Mouse (Mus musculus): ENCODE measurements around the gene Isy1. TPM values are rescaled to one million over a fixed set of nuclear protein-coding genes. Genes with fewer than 3 reads are reported as not detected.

Isy1 gene
- 34.1 and 37.8 TPM in 2 replicates for polyA plus RNA-seq (2014; fragmentation: Nextera tagmentation; extraction: Ambion mirVana)

- H3K9me3 ChIP-seq (replicated peaks; ENCODE audit: control insufficient read depth, low read length) = no peaks in the 10 kb centered on the region
- peaks cover 46% of the 10 kb centered on the region for H3K36me3 ChIP-seq (ENCODE audit: control insufficient read depth, insufficient read depth, low read length)
- H3K9ac ChIP-seq (ENCODE audit: low read length) = peak within 1 kb of the TSS; percentile 87
- under 1% methylated on average over 46 of the region's 46 CpGs for WGBS
- peak within 1 kb of the TSS; percentile 76 for H3K4me3 ChIP-seq (ENCODE audit: low read depth, low read length)
- no peaks in the 10 kb centered on the region for H3K27me3 ChIP-seq (replicated peaks; ENCODE audit: control insufficient read depth, insufficient read depth, low read length)
- peak within 1 kb of the TSS; percentile 90 for H3K27ac ChIP-seq (ENCODE audit: low read depth, low read length)
- ATAC-seq = peak; percentile 98
- DNase-seq (ENCODE audit: low spot score) = peak; percentile 98
- peak within 1 kb of the TSS; percentile 92 for H3K4me2 ChIP-seq (ENCODE audit: low read length)
- H3K4me1 ChIP-seq (ENCODE audit: control insufficient read depth, insufficient read depth, low read length) = peaks cover 6% of the 10 kb centered on the region; the same call in 1 of the 2 replicates
Observed at GRCm38 (mm10) chr6:87838551-87839197, at the start of gene Isy1. Gene Isy1 (minus strand): TSS chr6:87838798.

- Histone ChIP-seq H3K27ac (ENCODE audit: low read depth, low read length) (peak within 1 kb of the TSS; percentile 63; the same call in 1 of the 2 replicates), H3K27me3 (replicated peaks; ENCODE audit: control insufficient read depth, insufficient read depth, low read length) (no peaks in the 10 kb centered on the region), H3K9me3 (replicated peaks; ENCODE audit: control insufficient read depth, low read length) (no peaks in the 10 kb centered on the region), H3K36me3 (ENCODE audit: control insufficient read depth, insufficient read depth, low read length) (peaks cover 37% of the 10 kb centered on the region), H3K4me3 (ENCODE audit: low read depth, low read length) (peak within 1 kb of the TSS; percentile 77), H3K9ac (ENCODE audit: low read length) (peak within 1 kb of the TSS; percentile 91), H3K4me1 (ENCODE audit: control insufficient read depth, insufficient read depth, low read length) (peaks cover 8% of the 10 kb centered on the region), H3K4me2 (ENCODE audit: low read length) (peak within 1 kb of the TSS; percentile 93)
- DNase-seq (ENCODE audit: low spot score) = peak; percentile 99
- WGBS = under 1% methylated on average over 31 of the region's 31 CpGs
- peak; percentile 96 for ATAC-seq
Observed at GRCm38 (mm10) chr6:87887594-87888233, 49.1 kb upstream of the Isy1 start, which contains the start of gene Copg1. Gene Copg1 (plus strand): TSS chr6:87887814.

DNA sequence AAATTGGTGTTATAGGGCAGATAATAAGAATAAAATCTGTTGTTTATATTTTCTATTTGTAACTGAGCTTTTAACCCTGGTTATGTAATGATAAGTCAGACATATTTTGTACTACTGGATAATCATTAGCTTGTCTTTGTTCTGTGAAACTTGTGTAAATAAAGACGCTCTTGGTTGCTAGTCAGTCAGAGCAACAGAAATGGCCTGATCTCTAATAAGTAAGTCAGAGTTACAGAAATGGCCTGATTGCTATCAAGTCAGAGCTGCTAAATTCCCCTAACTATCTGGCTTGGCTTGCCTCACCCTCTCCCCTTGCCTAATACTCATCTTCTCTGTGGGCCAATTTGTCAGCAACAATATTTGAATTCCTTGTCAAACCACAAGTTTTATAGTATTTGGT lies 48.1 kb upstream of the Isy1 start:
- no peaks in the 10 kb centered on the region for H3K27me3 ChIP-seq (replicated peaks; ENCODE audit: control insufficient read depth, insufficient read depth, low read length)
- no peak overlapping the region for H3K9ac ChIP-seq (ENCODE audit: low read length)
- no peaks in the 10 kb centered on the region for H3K9me3 ChIP-seq (replicated peaks; ENCODE audit: control insufficient read depth, low read length)
- no peak for DNase-seq (ENCODE audit: low spot score)
- H3K4me1 ChIP-seq (ENCODE audit: control insufficient read depth, insufficient read depth, low read length) = peaks cover 8% of the 10 kb centered on the region
- peaks cover 27% of the 10 kb centered on the region for H3K36me3 ChIP-seq (ENCODE audit: control insufficient read depth, insufficient read depth, low read length)
- ATAC-seq = no peak
- H3K4me3 ChIP-seq (ENCODE audit: low read depth, low read length) = no peak overlapping the region
- H3K27ac ChIP-seq (ENCODE audit: low read depth, low read length) = no peak overlapping the region
- H3K4me2 ChIP-seq (ENCODE audit: low read length) = no peak overlapping the region
- 95% methylated on average over 1 of the region's 1 CpGs for WGBS

DNA sequence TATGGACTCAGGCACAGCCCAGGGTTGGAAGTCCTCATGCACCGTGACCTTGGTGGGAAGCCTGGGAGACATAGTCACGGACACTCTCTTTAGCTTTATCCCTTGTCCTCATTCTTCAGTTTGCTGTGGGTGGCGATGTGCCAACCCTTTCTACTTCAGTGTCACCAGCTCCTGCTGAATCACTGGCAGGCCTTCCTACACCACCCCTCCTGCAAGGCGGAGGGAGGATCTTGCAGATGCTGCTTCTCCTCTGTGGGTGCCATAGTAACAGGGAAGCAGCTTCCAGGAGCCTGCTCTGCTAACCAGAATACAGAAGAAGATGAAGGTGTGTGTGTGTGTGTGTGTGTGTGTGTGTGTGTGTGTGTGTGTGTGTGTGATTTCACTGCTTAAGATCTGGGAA lies 44.2 kb upstream of the Isy1 start:
- WGBS = 53% methylated on average over 4 of the region's 4 CpGs
- H3K4me1 ChIP-seq (ENCODE audit: control insufficient read depth, insufficient read depth, low read length) = no peaks in the 10 kb centered on the region
- no peak overlapping the region for H3K9ac ChIP-seq (ENCODE audit: low read length)
- no peak overlapping the region for H3K4me2 ChIP-seq (ENCODE audit: low read length)
- no peak overlapping the region for H3K4me3 ChIP-seq (ENCODE audit: low read depth, low read length)
- no peaks in the 10 kb centered on the region for H3K36me3 ChIP-seq (ENCODE audit: control insufficient read depth, insufficient read depth, low read length)
- no peaks in the 10 kb centered on the region for H3K27me3 ChIP-seq (replicated peaks; ENCODE audit: control insufficient read depth, insufficient read depth, low read length)
- no peak for ATAC-seq
- no peak overlapping the region for H3K27ac ChIP-seq (ENCODE audit: low read depth, low read length)
- peak; percentile 41 for DNase-seq (ENCODE audit: low spot score)
- no peaks in the 10 kb centered on the region for H3K9me3 ChIP-seq (replicated peaks; ENCODE audit: control insufficient read depth, low read length)

- Histone ChIP-seq H3K36me3 (ENCODE audit: control insufficient read depth, insufficient read depth, low read length) (no peaks in the 10 kb centered on the region), H3K27ac (ENCODE audit: low read depth, low read length) (no peak overlapping the region), H3K9me3 (replicated peaks; ENCODE audit: control insufficient read depth, low read length) (no peaks in the 10 kb centered on the region), H3K4me1 (ENCODE audit: control insufficient read depth, insufficient read depth, low read length) (no peaks in the 10 kb centered on the region), H3K4me2 (ENCODE audit: low read length) (no peak overlapping the region), H3K4me3 (ENCODE audit: low read depth, low read length) (no peak overlapping the region), H3K9ac (ENCODE audit: low read length) (no peak overlapping the region), H3K27me3 (replicated peaks; ENCODE audit: control insufficient read depth, insufficient read depth, low read length) (no peaks in the 10 kb centered on the region)
- 79% methylated on average over 3 of the region's 3 CpGs for WGBS
- DNase-seq (ENCODE audit: low spot score) = no peak
- ATAC-seq = no peak
Observed at GRCm38 (mm10) chr6:87882221-87882620, 43.6 kb upstream of the Isy1 start.

GRCm38 (mm10) chr6:87879628-87880027 lies 41.0 kb upstream of the Isy1 start:
- Histone ChIP-seq H3K9ac (ENCODE audit: low read length) (no peak overlapping the region), H3K9me3 (replicated peaks; ENCODE audit: control insufficient read depth, low read length) (no peaks in the 10 kb centered on the region), H3K4me1 (ENCODE audit: control insufficient read depth, insufficient read depth, low read length) (no peaks in the 10 kb centered on the region), H3K4me2 (ENCODE audit: low read length) (no peak overlapping the region), H3K36me3 (ENCODE audit: control insufficient read depth, insufficient read depth, low read length) (no peaks in the 10 kb centered on the region), H3K4me3 (ENCODE audit: low read depth, low read length) (no peak overlapping the region), H3K27ac (ENCODE audit: low read depth, low read length) (no peak overlapping the region), H3K27me3 (replicated peaks; ENCODE audit: control insufficient read depth, insufficient read depth, low read length) (no peaks in the 10 kb centered on the region)
- DNase-seq (ENCODE audit: low spot score) (no peak), ATAC-seq (no peak)
- 80% methylated on average over 3 of the region's 3 CpGs for WGBS

DNA sequence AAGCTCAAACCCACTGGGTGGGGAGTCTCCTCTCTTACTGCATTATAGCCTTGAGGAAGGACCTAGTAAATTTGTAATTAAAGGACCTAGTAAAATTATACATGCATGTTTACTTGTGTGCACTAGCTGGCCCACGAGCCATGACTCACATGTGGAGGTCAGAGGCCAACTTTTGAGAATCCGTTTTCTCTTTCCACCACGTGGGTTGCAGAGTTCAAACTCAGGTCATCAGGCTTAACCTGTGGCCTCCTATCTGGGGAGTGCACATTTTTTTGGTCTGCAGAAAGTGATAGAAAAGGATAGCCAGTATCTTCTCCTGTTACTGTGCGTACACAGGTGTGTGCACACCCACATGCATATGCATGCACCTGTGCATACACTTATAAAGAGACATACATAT lies 40.4 kb upstream of the Isy1 start:
- WGBS = 68% methylated on average over 4 of the region's 4 CpGs
- no peaks in the 10 kb centered on the region for H3K4me1 ChIP-seq (ENCODE audit: control insufficient read depth, insufficient read depth, low read length)
- no peak overlapping the region for H3K27ac ChIP-seq (ENCODE audit: low read depth, low read length)
- ATAC-seq (no peak), DNase-seq (ENCODE audit: low spot score) (no peak)
- H3K4me2 ChIP-seq (ENCODE audit: low read length) = no peak overlapping the region
- H3K27me3 ChIP-seq (replicated peaks; ENCODE audit: control insufficient read depth, insufficient read depth, low read length) = no peaks in the 10 kb centered on the region
- H3K9me3 ChIP-seq (replicated peaks; ENCODE audit: control insufficient read depth, low read length) = no peaks in the 10 kb centered on the region
- H3K4me3 ChIP-seq (ENCODE audit: low read depth, low read length) = no peak overlapping the region
- H3K36me3 ChIP-seq (ENCODE audit: control insufficient read depth, insufficient read depth, low read length) = no peaks in the 10 kb centered on the region
- H3K9ac ChIP-seq (ENCODE audit: low read length) = no peak overlapping the region

GRCm38 (mm10) chr6:87876068-87876643 lies 37.6 kb upstream of the Isy1 start:
- no peak for ATAC-seq

GRCm38 (mm10) chr6:87875562-87875961 lies 37.0 kb upstream of the Isy1 start:
- H3K9me3 ChIP-seq (replicated peaks; ENCODE audit: control insufficient read depth, low read length) = no peaks in the 10 kb centered on the region
- no peak overlapping the region for H3K4me3 ChIP-seq (ENCODE audit: low read depth, low read length)
- no peak overlapping the region for H3K9ac ChIP-seq (ENCODE audit: low read length)
- ATAC-seq = no peak
- H3K27ac ChIP-seq (ENCODE audit: low read depth, low read length) = no peak overlapping the region
- DNase-seq (ENCODE audit: low spot score) = no peak
- WGBS = 94% methylated on average over 7 of the region's 7 CpGs
- H3K4me1 ChIP-seq (ENCODE audit: control insufficient read depth, insufficient read depth, low read length) = no peaks in the 10 kb centered on the region
- H3K36me3 ChIP-seq (ENCODE audit: control insufficient read depth, insufficient read depth, low read length) = no peaks in the 10 kb centered on the region
- no peak overlapping the region for H3K4me2 ChIP-seq (ENCODE audit: low read length)
- H3K27me3 ChIP-seq (replicated peaks; ENCODE audit: control insufficient read depth, insufficient read depth, low read length) = no peaks in the 10 kb centered on the region

More at GRCm38 (mm10) chr6:87876068-87876643, 37.6 kb upstream of the Isy1 start:
- Histone ChIP-seq H3K4me3 (ENCODE audit: low read depth, low read length) (no peak overlapping the region), H3K27ac (ENCODE audit: low read depth, low read length) (no peak overlapping the region), H3K9me3 (replicated peaks; ENCODE audit: control insufficient read depth, low read length) (no peaks in the 10 kb centered on the region), H3K4me2 (ENCODE audit: low read length) (no peak overlapping the region), H3K36me3 (ENCODE audit: control insufficient read depth, insufficient read depth, low read length) (no peaks in the 10 kb centered on the region), H3K27me3 (replicated peaks; ENCODE audit: control insufficient read depth, insufficient read depth, low read length) (no peaks in the 10 kb centered on the region), H3K4me1 (ENCODE audit: control insufficient read depth, insufficient read depth, low read length) (no peaks in the 10 kb centered on the region), H3K9ac (ENCODE audit: low read length) (no peak overlapping the region)
- 80% methylated on average over 13 of the region's 13 CpGs for WGBS
- DNase-seq (ENCODE audit: low spot score) = no peak

Data from forebrain, embryonic 14.5 days (tissue).